Mouse (Mus musculus) bone marrow macrophage, adult 2 months (primary cell): ENCODE results near the gene Tiam1. TPM values are rescaled to one million over a fixed set of nuclear protein-coding genes. Genes with fewer than 3 reads are reported as not detected.

Experiments
- H3K27ac ChIP-seq: 2 replicates; pipeline ENCODE4 v1.5.1; 2012; ENCODE audit warnings: low read depth, low read length; ENCODE audit not compliant: insufficient read depth
- H3K4me1 ChIP-seq: 2 replicates; pipeline ENCODE4 v1.6.1; 2012; ENCODE audit warnings: low read length; ENCODE audit not compliant: control insufficient read depth, insufficient read depth
- H3K4me3 ChIP-seq: 2 replicates; pipeline ENCODE4 v1.5.1; 2012; ENCODE audit warnings: mild to moderate bottlenecking, low read length, moderate library complexity; ENCODE audit not compliant: insufficient read depth
- CTCF ChIP-seq: IDR thresholded peaks from 2 replicates; pipeline ENCODE4 v1.5.1; 2012; ENCODE audit warnings: low read depth, mild to moderate bottlenecking, low read length, moderate library complexity
- POLR2A ChIP-seq: IDR thresholded peaks from 2 replicates; pipeline ENCODE4 v1.6.1; 2012; ENCODE audit warnings: mild to moderate bottlenecking, low read depth, low read length, borderline replicate concordance
- polyA plus RNA-seq: library from polyadenylated mRNA; stranded (reverse); fragments of >200 nt; gene quantifications from 2 replicates; pipeline ENCODE4 v1.2.4, GENCODE M21; 2012; ENCODE audit not compliant: missing spikeins, insufficient read depth, insufficient read length

The Tiam1 gene
- polyA plus RNA-seq, 1 experiment = 21.4 TPM

- TF ChIP-seq POLR2A = no peak
- no peak for TF ChIP-seq CTCF
- Histone ChIP-seq H3K4me1 (no peaks in the 10 kb centered on the region), H3K4me3 (no peak overlapping the region)
Observed at GRCm38 (mm10) chr16:89950754-89951153, 192.8 kb downstream of the Tiam1 start.

GRCm38 (mm10) chr16:89950251-89950650 is 193.3 kb downstream of the Tiam1 start:
- TF ChIP-seq CTCF (no peak), POLR2A (no peak)
- Histone ChIP-seq H3K27ac (no peak overlapping the region), H3K4me1 (no peaks in the 10 kb centered on the region), H3K4me3 (no peak overlapping the region)

More at GRCm38 (mm10) chr16:89950754-89951153, 192.8 kb downstream of the Tiam1 start:
- no peak overlapping the region for H3K27ac ChIP-seq

- no peak overlapping the region for H3K4me3 ChIP-seq
- TF ChIP-seq CTCF (no peak), POLR2A (no peak)
Observed at GRCm38 (mm10) chr16:89948040-89948439, 195.5 kb downstream of the Tiam1 start.

GRCm38 (mm10) chr16:89946816-89947215 is 196.8 kb downstream of the Tiam1 start:
- no peak for TF ChIP-seq CTCF
- no peak for TF ChIP-seq POLR2A
- H3K4me3 ChIP-seq = no peak overlapping the region
- no peak overlapping the region for H3K27ac ChIP-seq
- H3K4me1 ChIP-seq = no peaks in the 10 kb centered on the region

More at GRCm38 (mm10) chr16:89948040-89948439, 195.5 kb downstream of the Tiam1 start:
- Histone ChIP-seq H3K27ac (no peak overlapping the region), H3K4me1 (no peaks in the 10 kb centered on the region)

- TF ChIP-seq POLR2A = no peak
- no peak for TF ChIP-seq CTCF
- H3K4me1 ChIP-seq = no peaks in the 10 kb centered on the region
- H3K27ac ChIP-seq = no peak overlapping the region
- H3K4me3 ChIP-seq = no peak overlapping the region
Observed at GRCm38 (mm10) chr16:89944604-89945283, 198.8 kb downstream of the Tiam1 start.

GRCm38 (mm10) chr16:89944050-89944449 is 199.5 kb downstream of the Tiam1 start:
- TF ChIP-seq CTCF = no peak
- no peak for TF ChIP-seq POLR2A
- Histone ChIP-seq H3K27ac (no peak overlapping the region), H3K4me1 (no peaks in the 10 kb centered on the region), H3K4me3 (no peak overlapping the region)

- TF ChIP-seq POLR2A (no peak), CTCF (no peak)
- Histone ChIP-seq H3K27ac (no peak overlapping the region), H3K4me3 (no peak overlapping the region), H3K4me1 (no peaks in the 10 kb centered on the region)
Observed at GRCm38 (mm10) chr16:89943267-89943971, 200.2 kb downstream of the Tiam1 start.

- no peaks in the 10 kb centered on the region for H3K4me1 ChIP-seq
- TF ChIP-seq CTCF (no peak), POLR2A (no peak)
- H3K27ac ChIP-seq = no peak overlapping the region
- H3K4me3 ChIP-seq = no peak overlapping the region
Observed at GRCm38 (mm10) chr16:89940696-89941095, 202.9 kb downstream of the Tiam1 start.

GRCm38 (mm10) chr16:89938277-89938676 is 205.3 kb downstream of the Tiam1 start:
- Histone ChIP-seq H3K4me3 (no peak overlapping the region), H3K27ac (no peak overlapping the region), H3K4me1 (no peaks in the 10 kb centered on the region)
- no peak for TF ChIP-seq CTCF
- TF ChIP-seq POLR2A = no peak

GRCm38 (mm10) chr16:89936571-89936970 is 207.0 kb downstream of the Tiam1 start:
- H3K27ac ChIP-seq = no peak overlapping the region
- TF ChIP-seq POLR2A (no peak), CTCF (no peak)
- no peak overlapping the region for H3K4me3 ChIP-seq

GRCm38 (mm10) chr16:89935398-89935797 is 208.2 kb downstream of the Tiam1 start:
- H3K27ac ChIP-seq = no peak overlapping the region

More at GRCm38 (mm10) chr16:89936571-89936970, 207.0 kb downstream of the Tiam1 start:
- H3K4me1 ChIP-seq = no peaks in the 10 kb centered on the region

More at GRCm38 (mm10) chr16:89935398-89935797, 208.2 kb downstream of the Tiam1 start:
- Histone ChIP-seq H3K4me1 (no peaks in the 10 kb centered on the region), H3K4me3 (no peak overlapping the region)
- TF ChIP-seq POLR2A (no peak), CTCF (no peak)
